Mouse (Mus musculus): Measurements from ENCODE around the gene Rxrb. TPM values are rescaled to one million over a fixed set of nuclear protein-coding genes. Genes with fewer than 3 reads are reported as not detected.

The Rxrb gene
- 0.55 TPM for polyA plus RNA-seq (2014; fragmentation: Illumina TruSeq; extraction: RNeasy Lipid Tissue Mini Kit (QIAGEN cat#74804); ENCODE audit: low read depth, low replicate concordance)

DNA sequence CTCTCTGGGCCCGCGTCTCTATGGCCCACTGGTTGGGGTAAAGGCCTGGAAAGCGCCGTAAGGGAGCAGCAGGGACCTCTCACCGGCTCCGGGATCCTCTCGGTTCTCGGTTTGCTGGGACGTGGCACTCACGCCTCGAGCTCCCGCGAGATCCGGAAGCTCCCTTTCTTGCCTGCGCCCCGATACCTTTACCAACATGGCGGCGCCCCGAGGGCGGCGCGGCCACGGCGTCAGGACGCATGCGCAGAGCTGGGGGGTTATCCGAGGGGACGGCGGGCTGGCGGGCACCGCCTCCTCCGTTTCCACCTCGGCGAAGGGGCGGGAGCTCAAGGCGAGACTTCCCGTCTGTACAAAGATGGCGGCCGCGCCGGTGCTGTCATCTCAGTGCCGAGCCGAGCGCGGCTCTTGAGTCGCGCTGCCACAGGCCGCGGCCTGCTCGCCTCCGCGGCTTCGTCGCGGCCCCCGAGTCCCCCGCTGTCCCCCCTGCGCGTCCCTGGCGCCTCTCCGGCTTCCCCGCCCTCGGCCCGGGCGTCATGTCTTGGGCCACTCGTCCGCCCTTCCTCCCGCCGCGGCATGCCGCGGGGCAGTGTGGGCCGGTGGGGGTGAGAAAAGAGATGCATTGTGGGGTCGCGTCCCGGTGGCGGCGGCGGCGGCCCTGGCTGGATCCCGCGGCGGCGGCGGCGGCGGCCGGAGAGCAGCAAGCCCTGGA is at the start of gene Rxrb, which contains the start of gene Slc39a7:
Rxrb (plus strand) TSS at position 348 of the 709 bp plus-strand sequence.
Slc39a7 (minus strand) TSS at position 218 of the 709 bp plus-strand sequence.

DNA sequence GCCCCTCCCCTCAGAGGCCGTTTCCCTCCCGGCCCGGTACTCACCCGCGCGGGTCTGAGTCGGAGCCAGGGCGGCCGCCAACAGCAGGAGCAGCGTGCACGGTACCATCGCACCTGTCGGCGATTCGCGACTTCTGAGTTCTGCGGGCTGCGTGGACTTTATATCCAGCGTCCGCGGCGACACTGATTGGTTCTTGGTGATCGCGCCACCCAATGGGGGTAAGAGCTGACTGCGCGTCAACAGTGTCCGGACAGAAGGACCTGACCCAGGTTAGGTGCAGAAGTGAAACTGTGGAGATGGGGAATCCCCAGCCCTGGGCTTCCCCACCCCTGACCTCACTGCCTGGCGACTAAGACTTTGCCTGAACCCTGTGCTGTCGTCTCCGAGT is 31.5 kb upstream of the Rxrb start, which contains the start of gene H2-K1:
H2-K1 (minus strand) TSS at position 198 of the 388 bp plus-strand sequence.

DNA sequence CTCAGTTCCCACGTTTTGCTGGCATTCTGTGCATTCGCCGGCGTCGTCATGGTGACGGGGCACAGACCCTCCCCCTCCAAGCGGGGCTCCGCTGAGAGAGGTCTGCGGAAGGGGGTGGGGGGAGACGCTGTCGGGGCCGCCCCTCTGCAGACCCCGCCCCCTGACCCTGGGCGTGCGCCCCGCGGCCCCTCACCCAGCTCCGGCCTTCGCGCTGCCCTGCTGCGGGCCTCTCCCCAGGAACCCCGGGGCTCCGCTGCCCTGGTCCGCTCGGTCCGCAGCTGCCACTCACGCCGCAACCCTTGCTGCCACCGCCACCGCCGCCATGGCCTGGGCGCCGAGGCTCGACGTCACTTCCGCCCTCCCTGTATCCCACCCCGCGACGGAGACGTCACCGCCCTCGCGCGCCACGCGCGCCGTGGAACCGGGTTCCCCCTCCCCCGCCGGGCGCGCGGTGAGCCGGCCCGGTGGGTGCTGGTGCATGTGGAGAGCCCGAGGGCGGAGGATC is 7.2 kb upstream of the Rxrb start, which contains the start of gene Ring1:
Ring1 (minus strand) TSS at position 364 of the 505 bp plus-strand sequence.

DNA sequence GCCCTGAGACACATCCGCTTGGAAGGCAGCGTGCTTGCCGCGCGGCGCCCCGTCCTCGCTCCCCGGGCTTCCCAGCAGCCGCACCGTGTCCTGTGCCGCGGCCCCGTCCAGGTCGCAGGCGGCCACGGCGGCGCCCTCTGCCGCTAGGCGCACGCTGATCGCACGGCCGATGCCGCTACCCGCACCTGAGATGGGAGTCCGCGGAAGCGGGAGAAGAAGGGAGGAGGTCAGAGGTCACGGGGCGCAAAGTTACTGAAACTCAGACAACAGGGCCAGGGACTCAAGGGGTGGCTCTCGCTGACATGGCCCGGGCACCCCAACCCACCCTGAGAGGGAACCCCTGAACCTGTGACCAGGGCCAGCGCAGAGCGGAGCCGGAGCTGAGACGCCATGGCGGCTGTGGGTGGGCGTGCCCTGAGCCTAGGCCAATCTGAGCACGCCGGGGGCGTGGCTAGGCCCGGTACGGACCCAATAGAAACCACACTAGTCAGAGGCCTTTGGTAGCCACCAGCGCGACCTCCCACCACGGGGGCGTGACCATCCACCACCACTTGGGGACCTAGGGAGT is 3.9 kb upstream of the Rxrb start, which contains the start of gene H2-Ke6:
H2-Ke6 (minus strand) TSS at position 405 of the 568 bp plus-strand sequence.

DNA sequence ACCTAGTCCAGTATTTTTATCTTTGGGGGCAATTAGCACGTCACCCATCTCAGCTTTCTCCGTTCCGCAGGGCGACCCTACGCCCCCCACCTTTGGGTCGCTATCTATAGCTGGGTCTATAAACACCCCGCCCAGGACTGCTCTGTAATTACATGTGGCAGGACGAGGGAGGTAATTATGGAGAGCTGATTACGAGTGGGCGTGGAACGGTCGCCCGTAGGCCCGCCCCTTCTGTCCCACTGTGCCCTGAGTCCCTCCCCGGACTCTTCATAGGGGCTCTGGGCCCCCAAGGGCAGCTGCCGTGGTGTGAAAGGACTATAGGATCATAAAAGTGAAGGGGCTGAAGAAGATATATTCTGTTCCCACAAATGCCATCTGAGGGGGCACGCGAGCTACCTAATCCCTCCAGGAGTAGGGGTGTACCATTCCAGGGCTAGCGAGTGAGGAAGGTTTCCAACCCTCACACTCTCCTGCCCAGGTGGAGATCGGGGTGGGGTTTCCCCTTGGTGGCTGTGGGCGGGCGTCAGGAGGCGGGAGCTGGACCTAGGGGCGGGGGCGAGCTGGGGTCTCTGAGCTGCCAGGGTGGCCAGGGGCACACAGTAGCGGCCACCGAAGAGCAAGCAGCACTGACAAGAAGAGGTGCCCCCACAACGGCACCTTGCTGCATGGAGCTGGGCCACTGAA is 7.4 kb downstream of the Rxrb start, which contains the start of gene Col11a2:
Col11a2 (plus strand) TSS at position 560 of the 684 bp plus-strand sequence.

Other genes with a start within 250 kb of the Rxrb start
- gene Angptl4, start 250.0 kb upstream of the Rxrb start, polyA plus RNA-seq (2014; fragmentation: Illumina TruSeq; extraction: RNeasy Lipid Tissue Mini Kit (QIAGEN cat#74804); ENCODE audit: low read depth, low replicate concordance) = 0.36 TPM
- 15.3 TPM for gene Kank3, start 221.3 kb upstream of the Rxrb start, polyA plus RNA-seq (2014; fragmentation: Illumina TruSeq; extraction: RNeasy Lipid Tissue Mini Kit (QIAGEN cat#74804); ENCODE audit: low read depth, low replicate concordance)
- gene Rps28, start 207.2 kb upstream of the Rxrb start, polyA plus RNA-seq (2014; fragmentation: Illumina TruSeq; extraction: RNeasy Lipid Tissue Mini Kit (QIAGEN cat#74804); ENCODE audit: low read depth, low replicate concordance) = 54.7 TPM
- gene Ndufa7, start 207.2 kb upstream of the Rxrb start, polyA plus RNA-seq (2014; fragmentation: Illumina TruSeq; extraction: RNeasy Lipid Tissue Mini Kit (QIAGEN cat#74804); ENCODE audit: low read depth, low replicate concordance) = 19.3 TPM
- 36.7 TPM for gene Cd320, start 188.7 kb upstream of the Rxrb start, polyA plus RNA-seq (2014; fragmentation: Illumina TruSeq; extraction: RNeasy Lipid Tissue Mini Kit (QIAGEN cat#74804); ENCODE audit: low read depth, low replicate concordance)
- not detected for gene Gm7029, start 158.0 kb upstream of the Rxrb start, polyA plus RNA-seq (2014; fragmentation: Illumina TruSeq; extraction: RNeasy Lipid Tissue Mini Kit (QIAGEN cat#74804); ENCODE audit: low read depth, low replicate concordance)
- gene Kifc1, start 141.2 kb upstream of the Rxrb start, polyA plus RNA-seq (2014; fragmentation: Illumina TruSeq; extraction: RNeasy Lipid Tissue Mini Kit (QIAGEN cat#74804); ENCODE audit: low read depth, low replicate concordance) = 3.2 TPM
- 0.48 TPM for gene Platr17, start 126.7 kb upstream of the Rxrb start, polyA plus RNA-seq (2014; fragmentation: Illumina TruSeq; extraction: RNeasy Lipid Tissue Mini Kit (QIAGEN cat#74804); ENCODE audit: low read depth, low replicate concordance)
- 31.5 TPM for gene Daxx, start 122.4 kb upstream of the Rxrb start, polyA plus RNA-seq (2014; fragmentation: Illumina TruSeq; extraction: RNeasy Lipid Tissue Mini Kit (QIAGEN cat#74804); ENCODE audit: low read depth, low replicate concordance)
- 25.5 TPM for gene Tapbp, start 115.9 kb upstream of the Rxrb start, polyA plus RNA-seq (2014; fragmentation: Illumina TruSeq; extraction: RNeasy Lipid Tissue Mini Kit (QIAGEN cat#74804); ENCODE audit: low read depth, low replicate concordance)
- gene Zbtb22, start 115.9 kb upstream of the Rxrb start, polyA plus RNA-seq (2014; fragmentation: Illumina TruSeq; extraction: RNeasy Lipid Tissue Mini Kit (QIAGEN cat#74804); ENCODE audit: low read depth, low replicate concordance) = 3.0 TPM
- gene Rgl2, start 102.3 kb upstream of the Rxrb start, polyA plus RNA-seq (2014; fragmentation: Illumina TruSeq; extraction: RNeasy Lipid Tissue Mini Kit (QIAGEN cat#74804); ENCODE audit: low read depth, low replicate concordance) = 6.7 TPM
- gene Pfdn6, start 91.5 kb upstream of the Rxrb start, polyA plus RNA-seq (2014; fragmentation: Illumina TruSeq; extraction: RNeasy Lipid Tissue Mini Kit (QIAGEN cat#74804); ENCODE audit: low read depth, low replicate concordance) = 14.6 TPM
- gene Wdr46, start 91.2 kb upstream of the Rxrb start, polyA plus RNA-seq (2014; fragmentation: Illumina TruSeq; extraction: RNeasy Lipid Tissue Mini Kit (QIAGEN cat#74804); ENCODE audit: low read depth, low replicate concordance) = 1.1 TPM
- gene B3galt4, start 80.3 kb upstream of the Rxrb start, polyA plus RNA-seq (2014; fragmentation: Illumina TruSeq; extraction: RNeasy Lipid Tissue Mini Kit (QIAGEN cat#74804); ENCODE audit: low read depth, low replicate concordance) = 0.25 TPM
- 6.9 TPM for gene Vps52, start 76.0 kb upstream of the Rxrb start, polyA plus RNA-seq (2014; fragmentation: Illumina TruSeq; extraction: RNeasy Lipid Tissue Mini Kit (QIAGEN cat#74804); ENCODE audit: low read depth, low replicate concordance)
- 19.7 TPM for gene Rps18, start 75.8 kb upstream of the Rxrb start, polyA plus RNA-seq (2014; fragmentation: Illumina TruSeq; extraction: RNeasy Lipid Tissue Mini Kit (QIAGEN cat#74804); ENCODE audit: low read depth, low replicate concordance)
- gene H2-K1, start 31.5 kb upstream of the Rxrb start, polyA plus RNA-seq (2014; fragmentation: Illumina TruSeq; extraction: RNeasy Lipid Tissue Mini Kit (QIAGEN cat#74804); ENCODE audit: low read depth, low replicate concordance) = 48.0 TPM
- 1.3 TPM for gene Ring1, start 7.1 kb upstream of the Rxrb start, polyA plus RNA-seq (2014; fragmentation: Illumina TruSeq; extraction: RNeasy Lipid Tissue Mini Kit (QIAGEN cat#74804); ENCODE audit: low read depth, low replicate concordance)
- gene H2-Ke6, start 3.8 kb upstream of the Rxrb start, polyA plus RNA-seq (2014; fragmentation: Illumina TruSeq; extraction: RNeasy Lipid Tissue Mini Kit (QIAGEN cat#74804); ENCODE audit: low read depth, low replicate concordance) = 2.2 TPM
- gene Slc39a7, start 130 bp upstream of the Rxrb start, polyA plus RNA-seq (2014; fragmentation: Illumina TruSeq; extraction: RNeasy Lipid Tissue Mini Kit (QIAGEN cat#74804); ENCODE audit: low read depth, low replicate concordance) = 0.11 TPM
- gene Col11a2, start 7.6 kb downstream of the Rxrb start, polyA plus RNA-seq (2014; fragmentation: Illumina TruSeq; extraction: RNeasy Lipid Tissue Mini Kit (QIAGEN cat#74804); ENCODE audit: low read depth, low replicate concordance) = 0.07 TPM
- gene H2-Oa, start 60.5 kb downstream of the Rxrb start, polyA plus RNA-seq (2014; fragmentation: Illumina TruSeq; extraction: RNeasy Lipid Tissue Mini Kit (QIAGEN cat#74804); ENCODE audit: low read depth, low replicate concordance) = not detected
- 1.9 TPM for gene H2-DMa, start 87.7 kb downstream of the Rxrb start, polyA plus RNA-seq (2014; fragmentation: Illumina TruSeq; extraction: RNeasy Lipid Tissue Mini Kit (QIAGEN cat#74804); ENCODE audit: low read depth, low replicate concordance)
- 414 TPM for gene Brd2, start 90.8 kb downstream of the Rxrb start, polyA plus RNA-seq (2014; fragmentation: Illumina TruSeq; extraction: RNeasy Lipid Tissue Mini Kit (QIAGEN cat#74804); ENCODE audit: low read depth, low replicate concordance)
- gene H2-DMb2, start 111.5 kb downstream of the Rxrb start, polyA plus RNA-seq (2014; fragmentation: Illumina TruSeq; extraction: RNeasy Lipid Tissue Mini Kit (QIAGEN cat#74804); ENCODE audit: low read depth, low replicate concordance) = not detected
- 4.0 TPM for gene H2-DMb1, start 121.3 kb downstream of the Rxrb start, polyA plus RNA-seq (2014; fragmentation: Illumina TruSeq; extraction: RNeasy Lipid Tissue Mini Kit (QIAGEN cat#74804); ENCODE audit: low read depth, low replicate concordance)
- 0.25 TPM for gene Tap1, start 155.7 kb downstream of the Rxrb start, polyA plus RNA-seq (2014; fragmentation: Illumina TruSeq; extraction: RNeasy Lipid Tissue Mini Kit (QIAGEN cat#74804); ENCODE audit: low read depth, low replicate concordance)
- gene Psmb9, start 156.0 kb downstream of the Rxrb start, polyA plus RNA-seq (2014; fragmentation: Illumina TruSeq; extraction: RNeasy Lipid Tissue Mini Kit (QIAGEN cat#74804); ENCODE audit: low read depth, low replicate concordance) = 1.2 TPM
- gene Psmb8, start 165.9 kb downstream of the Rxrb start, polyA plus RNA-seq (2014; fragmentation: Illumina TruSeq; extraction: RNeasy Lipid Tissue Mini Kit (QIAGEN cat#74804); ENCODE audit: low read depth, low replicate concordance) = 0.14 TPM
- gene Tap2, start 171.7 kb downstream of the Rxrb start, polyA plus RNA-seq (2014; fragmentation: Illumina TruSeq; extraction: RNeasy Lipid Tissue Mini Kit (QIAGEN cat#74804); ENCODE audit: low read depth, low replicate concordance) = not detected
- 0.11 TPM for gene H2-Ob, start 207.1 kb downstream of the Rxrb start, polyA plus RNA-seq (2014; fragmentation: Illumina TruSeq; extraction: RNeasy Lipid Tissue Mini Kit (QIAGEN cat#74804); ENCODE audit: low read depth, low replicate concordance)
- gene H2-Ab1, start 225.9 kb downstream of the Rxrb start, polyA plus RNA-seq (2014; fragmentation: Illumina TruSeq; extraction: RNeasy Lipid Tissue Mini Kit (QIAGEN cat#74804); ENCODE audit: low read depth, low replicate concordance) = 5.3 TPM